Mouse (Mus musculus): ENCODE data around the gene Ppp2r5b. TPM values are rescaled to one million over a fixed set of nuclear protein-coding genes. Genes with fewer than 3 reads are reported as not detected.

The Ppp2r5b gene
- total RNA-seq (2012; rRNA removed) (7.8 and 9.8 TPM in 2 replicates), total RNA-seq (2014; rRNA removed) (2.8 and 3.0 TPM in 2 replicates), polyA plus RNA-seq (2012; ENCODE audit: insufficient read length, low read depth) (3.4 and 4.1 TPM in 2 replicates)

- dilution Hi-C loops (cut with MboI; ENCODE audit: extremely low pct_ligation_motif_present, extremely low pct_unique_long_range_greater_than_20kb, low sequenced_read_pairs) (no loop called here), in situ Hi-C loops (cut with MboI; ENCODE audit: low pct_ligation_motif_present, low pct_unique_long_range_greater_than_20kb, low sequenced_read_pairs) (no loop called here)
- Histone ChIP-seq H3K27me3 (replicated peaks) (no peaks in the 10 kb centered on the region), H3K4me3 (replicated peaks in 1 of 3; ENCODE audit: low read depth in 2 of 3, low read length in 2 of 3, poor library complexity in 1 of 3) (peak within 1 kb of the TSS; percentile 59 to 83 (median 77)), H3K36me3 (replicated peaks in 1 of 2; ENCODE audit: control insufficient read depth in 1 of 2, insufficient read depth in 1 of 2, low read length in 1 of 2) (peaks cover 4 to 12% of the 10 kb centered on the region in 2 experiments), H3K27ac (ENCODE audit: insufficient read depth, low read depth) (peak within 1 kb of the TSS; percentile 73), H3K4me1 (ENCODE audit: control insufficient read depth in 1 of 2, insufficient read depth in 2 of 2) (peaks cover 0 to 16% of the 10 kb centered on the region in 2 experiments; a peak in 2 of 4 replicates), H3K9me3 (replicated peaks; ENCODE audit: low read length) (no peaks in the 10 kb centered on the region), H3K9ac (ENCODE audit: insufficient read depth, low read depth) (peak within 1 kb of the TSS; percentile 90), H3K4me2 (ENCODE audit: insufficient read depth, low read depth, poor library complexity, severe bottlenecking) (peak within 1 kb of the TSS; percentile 85), H3K79me2 (replicated peaks; ENCODE audit: control insufficient read depth, extremely low read depth, insufficient read depth, poor library complexity, severe bottlenecking) (no peaks in the 10 kb centered on the region)
- DNase-seq (ENCODE audit: extremely low read depth), result peak; percentile 91
- TF ChIP-seq SIN3A (IDR thresholded peaks at IDR 0.05; ENCODE audit: low read length) (peak; percentile 70; the same call in 1 of the 2 replicates), USF2 (conservative IDR thresholded peaks at IDR 0.05; ENCODE audit: low read depth, low read length) (no peak), SMC3 (IDR thresholded peaks at IDR 0.05; ENCODE audit: low read depth, low read length) (no peak), NRF1 (IDR thresholded peaks at IDR 0.05; ENCODE audit: low read depth, low read length) (peak; percentile 47; the same call in 1 of the 2 replicates), POLR2A (IDR thresholded peaks at IDR 0.05; ENCODE audit: low read depth, low read length) (0 out of 2 replicates have a peak, but pooled peaks have one; percentile 30), JUN (IDR thresholded peaks at IDR 0.05; ENCODE audit: insufficient read depth, low read depth, low read length) (no peak), TBP (conservative IDR thresholded peaks at IDR 0.05; ENCODE audit: low read depth, low read length) (no peak), RAD21 (IDR thresholded peaks at IDR 0.05; ENCODE audit: low read depth, low read length) (no peak), MYC (IDR thresholded peaks at IDR 0.05; ENCODE audit: low read depth, low read length) (no peak), CHD2 (IDR thresholded peaks at IDR 0.05; ENCODE audit: low read length) (peak; percentile 56; the same call in 1 of the 2 replicates), MAFK (IDR thresholded peaks at IDR 0.05; ENCODE audit: insufficient replicate concordance, low read length) (no peak), EP300 (IDR thresholded peaks at IDR 0.05; ENCODE audit: low read length) (no peak), E2F4 (IDR thresholded peaks at IDR 0.05; ENCODE audit: insufficient replicate concordance, low read depth, low read length) (no peak), JUND (conservative IDR thresholded peaks at IDR 0.05; ENCODE audit: low read depth, low read length) (no peak), PAX5 (IDR thresholded peaks at IDR 0.05; ENCODE audit: low read length) (no peak), ZKSCAN1 (IDR thresholded peaks at IDR 0.05; ENCODE audit: borderline replicate concordance, low read depth, low read length) (no peak), UBTF (IDR thresholded peaks at IDR 0.05; ENCODE audit: low read depth, low read length) (no peak), RCOR1 (conservative IDR thresholded peaks at IDR 0.05; ENCODE audit: low read depth, low read length) (no peak), MAX (IDR thresholded peaks at IDR 0.05; ENCODE audit: low read length) (no peak), MXI1 (IDR thresholded peaks at IDR 0.05; ENCODE audit: low read depth, low read length) (peak; percentile 66; the same call in 1 of the 2 replicates), IRF4 (IDR thresholded peaks at IDR 0.05; ENCODE audit: low read depth, low read length) (no peak), MAZ (IDR thresholded peaks at IDR 0.05; ENCODE audit: low read depth, low read length) (peak; percentile 95), CTCF (conservative IDR thresholded peaks at IDR 0.05 in 1 of 2, IDR thresholded peaks at IDR 0.05 in 1 of 2; ENCODE audit: low read depth in 2 of 2, low read length in 2 of 2) (peak in 1 of 2 experiments; percentile 62; a peak in 2 of 4 replicates), POLR2AphosphoS2 (IDR thresholded peaks at IDR 0.05; ENCODE audit: low read depth, low read length) (no peak), GABPA (IDR thresholded peaks at IDR 0.05; ENCODE audit: insufficient replicate concordance, low read depth, low read length) (no peak; the same call in 1 of the 2 replicates), ZMIZ1 (IDR thresholded peaks at IDR 0.05; ENCODE audit: low read depth, low read length) (no peak), ZNF384 (IDR thresholded peaks at IDR 0.05; ENCODE audit: low read depth, low read length) (no peak), NELFE (IDR thresholded peaks at IDR 0.05; ENCODE audit: low read depth, low read length) (no peak), ZC3H11A (IDR thresholded peaks at IDR 0.05; ENCODE audit: low read depth, low read length) (no peak), TCF12 (IDR thresholded peaks at IDR 0.05; ENCODE audit: low read depth, low read length) (no peak; the same call in 1 of the 2 replicates), USF1 (IDR thresholded peaks at IDR 0.05; ENCODE audit: low read depth, low read length) (no peak), ETS1 (conservative IDR thresholded peaks at IDR 0.05; ENCODE audit: low read depth, low read length) (peak; percentile 32; the same call in 1 of the 2 replicates), BHLHE40 (IDR thresholded peaks at IDR 0.05; ENCODE audit: low read depth, low read length) (0 out of 2 replicates have a peak, but pooled peaks have one; percentile 18), CHD1 (IDR thresholded peaks at IDR 0.05; ENCODE audit: low read depth, low read length) (no peak), KAT2A (IDR thresholded peaks at IDR 0.05; ENCODE audit: insufficient replicate concordance, low read length) (peak; percentile 58; the same call in 1 of the 2 replicates), MEF2A (IDR thresholded peaks at IDR 0.05; ENCODE audit: borderline replicate concordance, low read depth, low read length) (no peak), HCFC1 (IDR thresholded peaks at IDR 0.05; ENCODE audit: low read depth, low read length) (peak; percentile 82)
Measured at GRCm38 (mm10) chr19:6235084-6236052, at the start of gene Ppp2r5b. Ppp2r5b (minus strand) TSS chr19:6235872.
